Mouse (Mus musculus) layer of hippocampus, adult 8-10 months (tissue): ENCODE measurements around the gene Adgrg3. TPM values are rescaled to one million over a fixed set of nuclear protein-coding genes. Genes with fewer than 3 reads are reported as not detected.

Experiments
- DNase-seq, 2 experiments: peaks; one replicate each; pipeline ENCODE4 v3.0.0; 2022; ENCODE audit warnings: low spot score in 2 of 2
- total RNA-seq, 4 experiments: library from RNA; stranded (reverse); gene quantifications; 2 replicates each; pipeline ENCODE4 v1.2.4; 2022

Gene Adgrg3
- total RNA-seq, result under 1 TPM in 3 of 4 experiments, not detected in 1; 0.20 to 0.47 (median 0.27) TPM

- DNase-seq, result no peak
These were observed at the start of gene Adgrg3 for GRCm38 (mm10) chr8:95017451-95017850. Adgrg3 (plus strand) TSS chr8:95017692.

GRCm38 (mm10) chr8:94973270-94973669, 44.2 kb upstream of the Adgrg3 start:
- no peak for DNase-seq

DNA sequence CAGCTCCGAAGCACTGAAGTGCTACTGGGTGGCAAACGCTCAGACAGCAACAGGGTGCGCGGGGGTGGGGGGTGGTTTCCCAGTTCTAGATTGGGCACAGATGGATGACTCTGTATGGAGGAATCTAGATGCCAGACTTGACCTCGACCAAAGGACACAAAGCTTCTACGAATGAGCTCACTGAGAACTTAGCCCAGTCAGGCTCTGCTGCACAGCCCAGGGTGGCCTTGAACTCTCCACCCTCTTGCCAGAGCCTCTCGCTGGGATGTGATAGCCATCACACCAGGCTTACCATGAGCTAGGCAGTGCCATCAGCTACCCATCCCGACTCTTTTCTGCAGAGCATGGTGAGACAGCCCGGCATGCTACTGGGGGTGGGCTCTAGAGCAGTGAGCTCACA, 43.7 kb upstream of the Adgrg3 start:
- DNase-seq, result no peak

- DNase-seq, result no peak
These were observed 42.9 kb upstream of the Adgrg3 start, which contains the start of gene Adgrg1 for GRCm38 (mm10) chr8:94974467-94975165. Adgrg1 (plus strand) TSS chr8:94974751.

- no peak for DNase-seq
These were observed 40.7 kb upstream of the Adgrg3 start for GRCm38 (mm10) chr8:94976651-94977417.

DNA sequence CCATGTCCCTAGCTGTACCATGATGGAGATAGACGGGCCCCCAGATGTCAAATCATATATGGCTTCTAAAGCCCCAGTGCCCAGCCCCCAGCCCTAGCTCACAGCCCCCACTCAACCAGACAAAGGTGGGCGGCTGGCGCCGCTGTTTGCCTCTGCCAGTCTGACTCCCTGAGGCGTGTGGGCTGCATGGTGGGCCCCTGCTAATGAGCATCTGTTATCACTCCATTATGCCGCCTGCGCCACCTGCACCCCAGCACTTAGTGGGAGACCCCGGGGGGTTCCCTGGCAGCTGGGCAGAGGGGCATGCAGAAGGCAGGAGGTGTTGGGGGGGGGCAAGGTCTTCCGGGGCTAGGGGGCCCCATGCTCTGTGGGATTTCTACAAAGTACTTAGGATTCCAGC, 39.4 kb upstream of the Adgrg3 start:
- DNase-seq, result no peak

GRCm38 (mm10) chr8:94978593-94979319, 38.7 kb upstream of the Adgrg3 start:
- no peak for DNase-seq

- no peak for DNase-seq
These were observed 37.3 kb upstream of the Adgrg3 start for GRCm38 (mm10) chr8:94980176-94980575.

DNA sequence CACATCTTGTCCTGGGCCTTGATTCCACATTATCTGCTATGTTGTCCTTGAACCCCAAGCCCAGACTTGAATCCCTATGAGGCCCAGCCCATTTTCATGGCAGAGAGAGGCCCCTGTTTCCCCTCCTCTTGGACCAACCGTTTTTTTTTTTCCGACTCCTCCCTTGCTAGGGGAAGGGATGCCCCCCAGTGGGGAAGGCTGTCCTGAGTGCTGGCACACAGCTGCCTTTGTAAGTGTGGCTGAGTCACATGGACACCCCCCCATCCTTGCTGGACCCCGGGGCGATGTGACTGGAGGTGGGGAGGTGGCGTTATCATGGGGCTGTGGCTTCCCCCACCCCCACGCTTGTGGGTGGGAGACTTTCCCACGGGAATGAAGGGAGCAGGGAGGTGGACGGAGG, 36.5 kb upstream of the Adgrg3 start:
- DNase-seq, result no peak

GRCm38 (mm10) chr8:94981848-94982247, 35.6 kb upstream of the Adgrg3 start:
- no peak for DNase-seq

GRCm38 (mm10) chr8:94983146-94983545, 34.3 kb upstream of the Adgrg3 start:
- no peak for DNase-seq

- peak in 1 of 2 experiments; percentile 60 for DNase-seq
These were observed 33.5 kb upstream of the Adgrg3 start for GRCm38 (mm10) chr8:94983881-94984516.

DNA sequence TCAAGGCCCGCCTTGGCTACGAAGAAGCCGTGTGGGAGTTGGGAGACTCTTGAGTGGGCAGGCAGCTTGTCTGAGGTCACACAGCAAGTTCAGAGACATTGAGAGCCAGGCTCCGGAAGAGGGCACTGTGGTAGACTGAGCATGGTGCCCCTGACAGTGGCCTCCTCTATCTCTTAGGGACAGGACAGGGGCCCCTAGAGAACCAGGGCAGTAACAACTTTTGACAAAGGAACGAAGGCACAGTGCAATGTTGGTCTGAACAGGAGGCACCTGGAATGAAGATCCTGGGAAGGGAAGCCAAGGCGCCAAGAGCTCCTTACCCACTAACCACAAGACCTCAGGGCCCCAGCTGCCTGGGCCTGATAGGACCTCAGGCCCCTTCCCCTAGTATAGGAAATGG, 32.5 kb upstream of the Adgrg3 start:
- no peak for DNase-seq

DNA sequence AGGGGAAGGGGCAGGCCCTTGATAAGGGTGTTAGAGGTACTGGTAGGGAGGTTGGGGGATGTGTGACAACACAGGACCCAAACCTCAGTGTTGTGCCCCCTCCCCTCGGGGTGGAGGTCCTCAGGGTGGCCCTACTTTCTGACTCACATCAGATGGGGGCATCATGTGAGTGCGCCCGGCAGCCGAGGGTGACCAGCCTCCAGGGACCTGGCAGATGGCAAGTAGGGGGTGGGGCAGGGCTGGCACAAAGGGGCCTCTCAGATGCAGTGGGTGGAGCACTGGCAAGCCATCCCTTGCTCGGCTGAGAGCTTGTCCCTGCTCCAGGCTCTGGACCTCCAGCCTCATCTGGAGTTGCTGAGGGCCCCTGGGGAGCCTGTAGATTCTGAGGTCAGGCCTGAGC, 30.8 kb upstream of the Adgrg3 start:
- DNase-seq, result peak; percentile 62 to 63

- no peak for DNase-seq
These were observed 29.9 kb upstream of the Adgrg3 start for GRCm38 (mm10) chr8:94987553-94987952.

DNA sequence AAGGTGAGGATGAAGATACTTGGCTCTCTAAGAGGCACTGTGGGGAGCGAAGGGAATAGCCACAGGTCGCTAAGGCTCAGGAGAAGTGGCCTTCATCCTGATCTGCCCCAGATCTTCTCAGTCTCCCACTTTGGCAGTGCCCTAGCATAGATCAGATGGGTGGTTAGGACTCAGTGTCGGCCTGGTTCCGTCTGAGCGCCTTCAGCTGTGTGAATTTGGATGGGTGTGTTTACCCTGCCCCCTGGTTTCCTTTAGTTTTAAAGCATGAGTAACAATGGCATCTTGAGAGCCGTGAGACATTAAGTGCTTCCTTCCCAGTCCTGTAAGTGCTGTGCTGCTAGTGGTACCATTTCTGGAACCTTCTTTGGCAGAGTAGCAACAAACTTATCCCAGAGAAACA, 28.9 kb upstream of the Adgrg3 start:
- DNase-seq, result no peak

DNA sequence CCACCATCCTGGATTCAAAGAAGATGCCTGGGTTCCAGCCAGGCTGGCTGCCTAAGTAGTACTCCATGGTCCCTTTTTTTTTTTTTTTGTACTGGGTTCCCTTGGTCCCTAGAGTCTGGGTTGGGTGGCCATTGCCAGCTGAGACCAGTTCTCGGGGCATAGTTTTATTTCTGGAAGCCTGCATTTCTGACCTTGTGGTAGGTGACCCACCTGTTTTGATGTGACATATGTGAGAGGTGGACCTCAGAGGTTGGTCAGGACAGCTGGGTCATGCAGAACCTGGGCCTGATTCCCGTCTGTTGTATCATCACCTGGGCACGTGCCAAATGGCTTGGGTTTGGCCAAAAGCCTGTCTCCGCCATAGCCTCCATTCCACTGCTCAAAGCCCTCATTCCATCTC, 27.8 kb upstream of the Adgrg3 start:
- DNase-seq, result no peak

- no peak for DNase-seq
These were observed 26.7 kb upstream of the Adgrg3 start for GRCm38 (mm10) chr8:94990598-94991453.

DNA sequence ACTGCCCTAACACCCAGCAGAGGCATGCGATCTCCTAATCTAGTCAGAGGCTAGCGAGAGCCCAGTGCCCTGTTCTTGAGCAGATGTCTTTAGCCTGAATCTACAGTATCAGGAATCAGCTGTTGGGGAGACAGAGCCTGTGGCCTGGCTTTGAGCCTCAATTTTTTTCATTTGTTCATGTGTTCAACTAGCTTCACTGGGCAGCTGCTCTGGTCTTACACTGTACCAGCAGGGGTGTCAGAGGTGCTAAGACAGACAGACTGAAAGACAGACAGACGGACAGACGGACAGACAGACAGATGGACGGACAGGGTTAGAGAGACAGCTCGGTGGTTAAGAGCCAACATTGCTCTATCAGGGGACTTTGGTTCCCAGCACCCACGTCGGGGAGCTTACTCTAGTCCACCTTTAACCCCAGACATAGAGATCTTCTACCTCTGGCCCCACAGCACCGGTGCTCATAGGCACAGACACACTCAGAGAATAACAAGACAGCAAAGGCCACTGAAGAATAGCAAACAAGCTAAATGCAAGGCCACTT, 26.0 kb upstream of the Adgrg3 start:
- DNase-seq, result no peak

GRCm38 (mm10) chr8:94992010-94992409, 25.5 kb upstream of the Adgrg3 start:
- no peak for DNase-seq
